Mouse (Mus musculus): Measurements from ENCODE around the gene 1300017J02Rik.
"Not testable (repeated sequence)": the region's sequence is repeated elsewhere in the genome, so short reads cannot be mapped to it uniquely, and the experiment has no call there.

Gene 1300017J02Rik

DNA sequence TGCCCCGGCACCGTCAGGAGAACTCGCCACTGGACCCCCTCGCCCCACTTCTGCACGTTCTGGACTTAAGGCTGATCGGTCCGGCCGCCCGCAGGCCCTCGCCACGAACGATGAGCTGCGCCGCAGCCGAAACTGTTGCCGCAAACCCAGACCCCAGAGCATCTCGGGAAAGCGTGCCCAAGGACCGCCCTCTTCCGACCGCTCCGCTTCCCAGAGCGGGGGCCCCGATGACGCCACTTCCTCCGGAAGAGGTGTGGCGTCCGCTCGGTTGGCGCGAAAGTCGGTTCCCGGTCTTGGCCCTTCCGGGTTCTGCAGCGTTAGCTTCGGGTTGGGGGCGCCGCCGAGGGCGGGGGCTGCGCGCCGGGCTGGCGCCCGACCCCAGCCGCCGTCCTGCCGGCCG is at the start of gene 1300017J02Rik, which contains the start of gene Topbp1:
TSS of gene 1300017J02Rik (minus strand) at position 156 of the 400 bp plus-strand sequence.
TSS of gene Topbp1 (plus strand) at position 289 of the 400 bp plus-strand sequence.
- DNase-seq: peak; percentile 95 to 96

- not testable (repeated sequence) for DNase-seq
Observed at GRCm38 (mm10) chr9:103353500-103354260, 48.8 kb upstream of the 1300017J02Rik start.

- no peak for DNase-seq
Observed at GRCm38 (mm10) chr9:103348791-103349190, 43.9 kb upstream of the 1300017J02Rik start.

DNA sequence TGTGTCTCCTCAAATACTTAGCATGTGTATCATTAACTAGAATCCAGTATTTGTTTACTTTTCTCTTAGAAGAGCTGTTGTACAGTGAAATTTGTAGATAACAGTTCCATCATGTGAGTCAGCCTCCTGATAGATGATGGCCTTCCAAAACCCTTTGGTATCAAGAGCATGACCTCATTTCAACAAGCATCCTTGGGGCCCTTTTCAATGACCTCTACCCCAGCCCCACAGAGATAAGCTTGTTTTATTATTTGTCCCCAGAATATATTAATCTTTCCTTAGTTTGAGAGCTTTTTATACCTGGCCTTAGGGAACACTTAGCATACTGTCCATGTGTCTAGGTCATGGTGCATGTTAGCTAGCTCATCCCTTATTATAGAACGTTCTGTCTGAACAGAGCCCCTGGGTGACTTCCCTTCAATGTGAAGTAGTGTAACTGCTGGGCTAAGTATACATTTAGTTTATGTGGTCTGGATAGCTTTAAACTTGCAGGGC is 43.2 kb upstream of the 1300017J02Rik start:
- DNase-seq: no peak

GRCm38 (mm10) chr9:103347045-103347444 is 42.2 kb upstream of the 1300017J02Rik start:
- no peak for DNase-seq

- no peak for DNase-seq
Observed at GRCm38 (mm10) chr9:103336912-103337311, 32.0 kb upstream of the 1300017J02Rik start.

DNA sequence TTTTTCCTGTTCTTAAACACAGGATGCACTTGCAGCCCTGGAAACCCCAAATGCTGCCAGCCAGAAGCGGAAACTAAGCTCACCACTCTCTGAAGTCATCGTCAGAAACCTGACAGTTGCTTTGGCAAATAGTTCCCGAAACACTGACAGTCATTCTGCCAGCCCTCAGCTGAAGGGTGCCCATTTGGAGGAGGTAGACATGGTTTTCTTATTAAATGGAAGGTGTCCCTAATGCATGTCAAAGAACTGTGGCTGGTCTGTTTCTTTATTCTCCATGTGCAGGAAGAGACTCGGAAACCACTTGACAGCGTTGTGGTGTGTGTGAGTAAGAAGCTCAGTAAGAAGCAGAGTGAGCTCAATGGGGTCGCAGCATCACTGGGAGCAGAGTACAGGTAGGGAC is 27.8 kb upstream of the 1300017J02Rik start:
- DNase-seq: no peak

GRCm38 (mm10) chr9:103326449-103326848 is 21.6 kb upstream of the 1300017J02Rik start:
- DNase-seq: no peak

DNA sequence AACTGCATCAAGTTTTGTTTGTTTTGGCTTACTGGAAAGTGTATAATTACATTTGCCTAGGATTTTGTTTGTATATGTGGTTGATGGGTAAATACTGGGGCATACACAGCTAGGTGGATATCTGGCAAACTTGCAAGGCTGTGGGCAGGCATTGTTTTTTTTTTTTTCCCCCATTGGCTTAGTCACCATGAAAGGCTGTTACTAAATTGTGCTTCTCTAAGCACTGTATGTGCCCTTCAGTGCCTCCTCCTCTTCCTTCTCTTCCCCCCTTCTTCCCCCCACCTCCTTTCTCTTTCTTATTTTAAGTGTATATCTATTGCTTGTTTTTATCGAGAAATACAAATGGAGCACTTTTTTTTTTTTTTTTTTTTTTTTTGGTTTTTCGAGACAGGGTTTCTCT is 19.8 kb upstream of the 1300017J02Rik start:
- DNase-seq: no peak

DNA sequence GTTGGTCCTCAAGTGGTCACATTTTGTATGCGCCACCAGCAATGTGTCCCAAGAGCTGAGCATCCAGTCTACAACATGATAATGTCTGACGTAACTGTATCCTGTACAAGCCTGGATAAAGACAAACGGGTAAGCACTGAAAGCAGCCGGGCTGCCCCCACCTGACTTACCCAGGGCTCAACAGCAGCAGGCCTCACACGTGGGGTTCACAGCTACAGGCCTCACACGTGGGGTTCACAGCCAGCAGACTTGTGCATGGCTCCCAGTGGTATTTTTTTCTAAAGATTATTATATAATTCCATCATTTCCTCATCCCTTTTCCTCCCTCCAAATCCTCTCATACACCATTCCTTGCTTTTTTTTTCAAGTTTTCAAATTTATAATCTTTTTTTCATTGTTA is 5.0 kb upstream of the 1300017J02Rik start:
- DNase-seq: no peak

DNA sequence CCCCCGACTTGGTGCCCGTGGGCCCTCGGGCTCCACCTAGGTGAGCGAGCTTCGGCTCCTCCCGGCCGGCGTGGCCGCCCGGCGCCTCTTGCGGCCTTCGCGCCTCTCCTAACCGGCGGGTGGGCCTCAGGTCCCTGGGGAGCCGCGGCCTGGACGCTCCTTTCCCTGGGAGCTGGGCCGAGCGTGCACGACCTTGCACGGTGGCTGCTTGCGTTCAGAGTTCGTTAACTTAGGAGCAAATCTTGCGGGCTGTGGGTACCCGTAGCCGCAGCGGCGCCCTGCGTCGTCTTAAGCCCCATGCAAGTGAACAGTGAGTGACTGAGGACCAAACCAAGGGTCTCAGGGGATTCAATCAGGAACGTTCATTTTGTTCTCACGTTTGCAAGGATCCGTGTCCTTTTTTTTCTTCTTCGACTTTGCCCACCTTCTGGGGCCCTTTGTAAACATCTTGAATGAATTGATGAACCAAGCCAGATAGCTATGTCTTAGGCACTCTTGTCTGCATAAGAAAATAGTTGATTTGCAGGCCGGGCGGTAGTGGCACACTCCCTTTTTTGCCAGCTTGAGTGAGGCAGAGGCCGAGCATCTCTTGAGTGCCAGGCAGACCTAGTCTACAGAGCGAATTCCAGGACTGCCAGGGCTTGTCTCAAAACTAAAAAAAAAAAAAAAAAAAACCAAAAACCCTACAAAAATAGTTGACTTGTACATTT is 605 bp upstream of the 1300017J02Rik start:
- peak in 1 of 2 experiments; percentile 58 for DNase-seq

DNA sequence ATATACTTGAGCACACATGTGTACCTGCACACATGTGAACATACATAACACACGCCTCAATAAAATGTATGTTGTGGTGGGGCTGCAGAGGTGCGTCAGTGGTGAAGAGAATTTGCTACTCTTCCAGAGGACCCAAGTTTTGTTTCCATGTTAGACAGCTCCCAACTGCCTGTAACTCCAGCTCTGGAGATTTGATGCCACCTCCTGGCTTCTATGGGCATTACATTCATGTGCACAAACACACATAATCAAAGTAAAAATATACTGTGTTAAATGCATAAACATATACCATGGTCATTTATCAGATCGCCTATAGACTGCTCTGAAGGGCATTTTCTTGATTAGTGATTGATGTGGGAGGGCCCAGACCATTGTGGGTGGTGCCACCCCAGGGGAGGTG is 2.2 kb downstream of the 1300017J02Rik start:
- DNase-seq: peak; percentile 60 to 66

- no peak for DNase-seq
Observed at GRCm38 (mm10) chr9:103302239-103302638, 2.6 kb downstream of the 1300017J02Rik start.

GRCm38 (mm10) chr9:103301086-103301485 is 3.8 kb downstream of the 1300017J02Rik start:
- DNase-seq: no peak

- DNase-seq: no peak
Observed at GRCm38 (mm10) chr9:103294507-103294906, 10.4 kb downstream of the 1300017J02Rik start.

GRCm38 (mm10) chr9:103288489-103289180 is 16.2 kb downstream of the 1300017J02Rik start:
- no peak for DNase-seq

DNA sequence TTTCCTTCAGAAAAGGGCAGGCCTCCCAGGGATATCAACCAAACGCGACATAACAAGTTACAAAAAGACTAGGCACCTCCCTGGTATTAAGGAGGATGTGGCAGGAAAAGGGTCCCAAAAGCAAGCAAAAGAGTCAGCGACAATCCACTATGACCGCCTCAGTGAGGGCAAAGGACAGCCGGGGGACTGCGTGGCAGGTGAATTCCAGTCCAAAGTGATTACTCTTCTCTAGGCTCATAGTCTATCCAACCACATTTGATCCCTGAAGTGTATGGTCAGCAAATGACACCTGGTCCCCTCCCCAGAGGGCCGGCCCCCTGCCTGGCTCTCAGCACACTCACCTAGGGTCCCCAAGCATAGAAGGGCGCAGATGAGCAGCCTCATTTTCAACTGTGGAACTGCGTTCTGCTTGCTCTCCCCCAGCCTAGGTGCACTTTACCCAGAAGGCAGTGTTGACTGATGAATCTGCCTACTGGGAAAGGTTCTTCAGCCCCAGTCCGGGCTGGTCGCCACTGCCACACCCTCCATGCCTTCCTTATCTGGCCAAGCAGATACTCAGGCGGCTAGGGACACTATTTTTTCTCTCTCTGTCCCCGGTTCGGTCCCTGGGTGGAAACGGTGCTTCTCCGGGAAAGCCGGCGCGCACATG is 16.9 kb downstream of the 1300017J02Rik start:
- DNase-seq: no peak

- DNase-seq: no peak
Observed at GRCm38 (mm10) chr9:103286901-103287422, 17.9 kb downstream of the 1300017J02Rik start.

- no peak for DNase-seq
Observed at GRCm38 (mm10) chr9:103286396-103286795, 18.5 kb downstream of the 1300017J02Rik start.

GRCm38 (mm10) chr9:103276876-103277275 is 28.0 kb downstream of the 1300017J02Rik start:
- DNase-seq: no peak

GRCm38 (mm10) chr9:103275676-103276075 is 29.2 kb downstream of the 1300017J02Rik start:
- DNase-seq: no peak

- no peak for DNase-seq
Observed at GRCm38 (mm10) chr9:103274819-103275218, 30.1 kb downstream of the 1300017J02Rik start.

Data from B cell, adult 2 months (primary cell).